Mouse (Mus musculus): ENCODE results near the gene Wdfy1. TPM values are rescaled to one million over a fixed set of nuclear protein-coding genes. Genes with fewer than 3 reads are reported as not detected.

Gene Wdfy1
- 10 to 100 TPM; 24.8 to 36.2 TPM for total RNA-seq (2023)

DNA sequence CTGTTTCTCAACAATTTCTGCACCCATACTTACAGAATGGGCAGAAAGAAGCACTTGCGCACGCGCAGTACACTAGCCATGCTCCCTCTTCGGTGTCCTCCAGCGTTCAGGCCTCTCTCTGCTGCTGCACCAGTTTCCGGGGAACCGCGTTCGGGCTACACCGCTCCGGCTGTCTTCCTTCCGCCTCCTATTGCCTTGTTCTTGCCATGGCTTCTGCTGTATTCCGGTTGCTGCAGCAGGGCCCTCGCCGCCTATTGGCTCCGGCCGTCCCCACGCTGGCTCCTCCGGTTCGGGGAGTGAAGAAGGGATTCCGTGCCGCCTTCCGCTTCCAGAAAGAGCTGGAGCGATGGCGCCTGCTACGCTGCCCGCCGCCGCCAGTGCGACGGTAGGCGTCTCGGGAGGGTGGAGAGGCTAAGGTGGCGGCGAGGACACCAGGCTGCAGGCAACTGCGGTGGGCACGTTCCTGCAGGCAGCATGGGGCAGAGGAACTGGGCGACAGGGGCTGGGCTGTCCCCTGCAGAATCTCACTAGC is at the start of gene Wdfy1, which contains the start of gene Mrpl44:
TSS of gene Wdfy1 (minus strand) at position 217 of the 532 bp plus-strand sequence.
TSS of gene Mrpl44 (plus strand) at position 92 of the 532 bp plus-strand sequence.

DNA sequence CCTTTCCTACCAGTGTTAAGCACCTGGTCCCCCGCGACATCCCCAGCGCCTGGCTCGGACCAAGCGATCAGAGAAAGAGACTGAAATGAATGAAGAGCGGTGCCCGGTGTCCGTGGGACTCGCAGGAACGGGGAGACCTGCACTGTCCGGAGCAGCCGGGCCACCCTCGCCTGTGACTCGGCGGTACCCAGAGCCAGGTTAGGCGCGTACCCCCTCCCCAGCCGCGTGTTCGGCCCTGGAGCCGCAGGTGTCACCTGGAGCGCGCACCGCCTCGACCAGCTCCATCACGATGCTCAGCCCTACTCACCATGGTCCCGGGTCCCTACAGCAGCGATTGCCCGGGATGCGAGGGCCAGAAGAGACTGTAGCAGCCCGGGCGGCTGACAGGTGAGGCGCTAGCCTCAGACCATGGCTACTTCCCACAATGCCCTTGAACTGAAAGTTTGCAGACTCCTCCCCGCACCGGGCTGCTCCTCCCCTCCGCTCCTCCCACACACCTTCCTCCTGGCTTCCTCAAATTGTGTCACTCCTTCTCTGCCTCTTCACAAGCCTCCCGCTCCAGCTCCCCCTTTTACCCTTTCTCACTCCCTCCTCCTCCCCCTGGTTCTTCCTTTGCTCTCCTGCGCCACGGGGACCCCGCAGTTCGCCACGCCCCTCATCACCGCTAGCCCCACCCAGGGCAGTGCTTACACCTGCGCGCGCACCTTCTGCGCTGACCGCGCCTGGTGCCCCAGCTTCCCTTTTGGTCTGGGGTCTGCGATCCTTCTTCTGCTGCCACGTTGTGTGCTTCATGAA is 104.2 kb downstream of the Wdfy1 start, which contains the start of gene Ap1s3:
TSS of gene Ap1s3 (minus strand) at position 430 of the 795 bp plus-strand sequence.

Other genes starting within 250 kb of the Wdfy1 start
- gene Ap1s3, start 104.2 kb downstream of the Wdfy1 start, total RNA-seq (2023) = 10 to 100 TPM; 10.3 to 14.4 TPM
- gene Mrpl44, start 125 bp downstream of the Wdfy1 start, total RNA-seq (2023) = 10 to 100 TPM; 21.1 to 21.7 TPM
- under 1 TPM; 0.38 to 0.62 TPM for gene Serpine2, start 85.0 kb upstream of the Wdfy1 start, total RNA-seq (2023)

Measured in T-cell, adult 66 days (primary cell).